Mouse (Mus musculus): ENCODE data around the gene Rgs10. TPM values are rescaled to one million over a fixed set of nuclear protein-coding genes. Genes with fewer than 3 reads are reported as not detected.
"Not testable (repeated sequence)": the region's sequence is repeated elsewhere in the genome, so short reads cannot be mapped to it uniquely, and the experiment has no call there.

Gene Rgs10
- polyA plus RNA-seq, 1 experiment from 2014 or later: 32.3 TPM

DNA sequence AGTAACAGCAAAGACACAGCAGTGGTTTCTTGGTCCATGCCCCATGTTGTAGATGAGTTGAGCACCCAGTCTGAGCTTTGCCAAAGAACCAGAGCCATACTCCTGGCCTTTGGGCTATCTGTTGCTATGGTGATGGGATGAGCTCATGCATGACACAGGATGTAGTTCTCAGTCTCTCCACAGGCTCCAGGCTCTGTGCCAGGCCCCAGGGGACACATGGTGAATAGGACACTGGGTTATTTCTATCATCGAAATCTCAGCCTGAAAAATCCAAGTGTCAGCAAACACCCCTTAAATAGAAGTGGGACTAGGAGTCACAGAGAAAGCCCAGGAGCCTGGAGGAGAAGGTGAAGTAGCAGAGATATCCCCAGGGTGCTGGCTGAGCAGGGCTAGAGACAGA, 70.0 kb downstream of the Rgs10 start:
- TF ChIP-seq EP300 (IDR thresholded peaks at IDR 0.05; ENCODE audit: low read depth): no peak
- TF ChIP-seq CTCF (IDR thresholded peaks at IDR 0.05; ENCODE audit: low read depth): 0 out of 2 replicates have a peak, but pooled peaks have one; percentile 1
- Histone ChIP-seq H3K9me3 (ENCODE audit: low read length) (no peaks in the 10 kb centered on the region), H3K4me3 (ENCODE audit: low read depth, low read length) (no peak overlapping the region), H3K27ac (ENCODE audit: low read depth) (no peak overlapping the region), H3K9ac (replicated peaks) (no peak overlapping the region), H3K4me2 (ENCODE audit: low read depth, low read length) (no peak overlapping the region), H3K36me3 (replicated peaks; ENCODE audit: insufficient read depth, low read length) (no peaks in the 10 kb centered on the region), H3K4me1 (ENCODE audit: insufficient read depth) (no peaks in the 10 kb centered on the region), H3K27me3 (ENCODE audit: insufficient read depth, low read length) (no peaks in the 10 kb centered on the region)
- peak; percentile 32 for DNase-seq
- 45% methylated on average over 1 of the region's 1 CpGs for WGBS (ENCODE audit: insufficient replicate concordance)
- ATAC-seq: peak; percentile 50; the same call in 1 of the 2 replicates

DNA sequence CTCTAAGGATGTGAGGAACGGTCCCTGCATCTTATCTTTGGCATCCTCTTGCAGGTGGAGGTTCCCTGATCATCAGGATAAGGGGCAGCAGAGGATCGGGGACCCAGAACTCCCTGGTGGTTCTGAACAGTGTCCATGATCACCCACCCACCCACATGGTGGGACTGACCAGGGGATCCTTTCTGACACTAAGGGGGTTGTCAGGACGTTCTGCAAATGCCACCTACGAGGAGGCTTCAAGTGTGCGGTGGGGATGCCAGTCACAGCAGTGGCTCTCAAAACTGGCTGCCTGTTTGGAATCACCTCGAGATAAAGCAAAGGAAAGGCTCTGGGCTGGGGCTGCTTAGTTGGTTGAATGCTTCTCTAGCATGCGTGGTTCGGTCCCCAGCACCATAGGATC, 71.6 kb downstream of the Rgs10 start:
- Histone ChIP-seq H3K9ac (replicated peaks) (no peak overlapping the region), H3K4me3 (ENCODE audit: low read depth, low read length) (no peak overlapping the region), H3K4me1 (ENCODE audit: insufficient read depth) (no peaks in the 10 kb centered on the region), H3K9me3 (ENCODE audit: low read length) (no peaks in the 10 kb centered on the region), H3K4me2 (ENCODE audit: low read depth, low read length) (no peak overlapping the region), H3K27me3 (ENCODE audit: insufficient read depth, low read length) (no peaks in the 10 kb centered on the region), H3K27ac (ENCODE audit: low read depth) (no peak overlapping the region), H3K36me3 (replicated peaks; ENCODE audit: insufficient read depth, low read length) (no peaks in the 10 kb centered on the region)
- TF ChIP-seq CTCF (IDR thresholded peaks at IDR 0.05; ENCODE audit: low read depth) (no peak), EP300 (IDR thresholded peaks at IDR 0.05; ENCODE audit: low read depth) (no peak)
- WGBS (ENCODE audit: insufficient replicate concordance): 63% methylated on average over 8 of the region's 8 CpGs
- ATAC-seq (no peak), DNase-seq (no peak)

DNA sequence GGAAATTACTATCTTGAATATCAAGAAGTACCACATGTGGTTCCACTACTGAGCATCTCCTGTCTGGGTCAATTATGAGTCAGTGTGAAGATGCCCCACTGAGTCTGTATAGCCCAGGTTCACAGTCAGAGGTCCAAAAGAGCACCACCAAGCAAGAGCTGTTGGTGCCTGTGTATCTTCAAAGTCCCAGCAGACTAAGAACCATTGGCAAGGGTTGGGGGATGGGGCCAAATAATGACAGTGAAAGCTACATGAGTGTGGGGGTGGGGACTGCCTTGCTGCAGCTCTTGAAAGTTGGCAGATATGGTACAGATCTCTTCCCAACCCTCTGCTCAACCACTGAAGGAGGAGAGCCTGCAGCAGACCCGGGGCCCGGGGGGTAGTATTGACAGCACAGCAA, 72.0 kb downstream of the Rgs10 start:
- Histone ChIP-seq H3K36me3 (replicated peaks; ENCODE audit: insufficient read depth, low read length) (no peaks in the 10 kb centered on the region), H3K9ac (replicated peaks) (no peak overlapping the region), H3K4me2 (ENCODE audit: low read depth, low read length) (no peak overlapping the region), H3K4me3 (ENCODE audit: low read depth, low read length) (no peak overlapping the region), H3K27me3 (ENCODE audit: insufficient read depth, low read length) (no peaks in the 10 kb centered on the region), H3K9me3 (ENCODE audit: low read length) (no peaks in the 10 kb centered on the region), H3K27ac (ENCODE audit: low read depth) (no peak overlapping the region), H3K4me1 (ENCODE audit: insufficient read depth) (no peaks in the 10 kb centered on the region)
- ATAC-seq: no peak
- 71% methylated on average over 2 of the region's 2 CpGs for whole genome bisulfite sequencing (ENCODE audit: insufficient replicate concordance)
- no peak for TF ChIP-seq EP300 (IDR thresholded peaks at IDR 0.05; ENCODE audit: low read depth)
- no peak for TF ChIP-seq CTCF (IDR thresholded peaks at IDR 0.05; ENCODE audit: low read depth)
- no peak for DNase-seq

DNA sequence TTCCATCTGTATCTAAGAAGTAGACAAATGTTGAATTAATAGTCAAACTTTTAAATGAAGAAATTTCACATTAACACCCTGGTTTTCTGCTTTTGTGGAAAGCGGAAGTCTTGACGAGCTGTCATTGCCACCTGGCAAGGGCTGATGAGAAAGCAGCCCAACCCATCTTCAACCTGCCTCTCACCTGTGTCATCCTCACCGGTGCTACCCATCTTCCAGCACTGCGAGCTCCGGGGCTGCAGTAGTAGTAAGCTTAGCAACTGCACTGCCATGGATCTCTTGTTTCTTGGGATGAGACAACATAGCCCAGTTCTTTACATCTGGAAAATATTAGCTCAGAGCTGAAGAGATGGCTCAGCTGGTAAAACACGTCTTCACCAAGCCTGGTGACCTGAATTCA, 72.9 kb downstream of the Rgs10 start:
- H3K9ac ChIP-seq (replicated peaks): no peak overlapping the region
- H3K4me1 ChIP-seq (ENCODE audit: insufficient read depth): no peaks in the 10 kb centered on the region
- 73% methylated on average over 6 of the region's 6 CpGs for WGBS (ENCODE audit: insufficient replicate concordance)
- H3K27ac ChIP-seq (ENCODE audit: low read depth): no peak overlapping the region
- H3K36me3 ChIP-seq (replicated peaks; ENCODE audit: insufficient read depth, low read length): no peaks in the 10 kb centered on the region
- TF ChIP-seq EP300 (IDR thresholded peaks at IDR 0.05; ENCODE audit: low read depth) (no peak), CTCF (IDR thresholded peaks at IDR 0.05; ENCODE audit: low read depth) (no peak)
- no peak overlapping the region for H3K4me2 ChIP-seq (ENCODE audit: low read depth, low read length)
- no peaks in the 10 kb centered on the region for H3K27me3 ChIP-seq (ENCODE audit: insufficient read depth, low read length)
- ATAC-seq: no peak
- H3K9me3 ChIP-seq (ENCODE audit: low read length): no peaks in the 10 kb centered on the region
- no peak for DNase-seq
- H3K4me3 ChIP-seq (ENCODE audit: low read depth, low read length): no peak overlapping the region

DNA sequence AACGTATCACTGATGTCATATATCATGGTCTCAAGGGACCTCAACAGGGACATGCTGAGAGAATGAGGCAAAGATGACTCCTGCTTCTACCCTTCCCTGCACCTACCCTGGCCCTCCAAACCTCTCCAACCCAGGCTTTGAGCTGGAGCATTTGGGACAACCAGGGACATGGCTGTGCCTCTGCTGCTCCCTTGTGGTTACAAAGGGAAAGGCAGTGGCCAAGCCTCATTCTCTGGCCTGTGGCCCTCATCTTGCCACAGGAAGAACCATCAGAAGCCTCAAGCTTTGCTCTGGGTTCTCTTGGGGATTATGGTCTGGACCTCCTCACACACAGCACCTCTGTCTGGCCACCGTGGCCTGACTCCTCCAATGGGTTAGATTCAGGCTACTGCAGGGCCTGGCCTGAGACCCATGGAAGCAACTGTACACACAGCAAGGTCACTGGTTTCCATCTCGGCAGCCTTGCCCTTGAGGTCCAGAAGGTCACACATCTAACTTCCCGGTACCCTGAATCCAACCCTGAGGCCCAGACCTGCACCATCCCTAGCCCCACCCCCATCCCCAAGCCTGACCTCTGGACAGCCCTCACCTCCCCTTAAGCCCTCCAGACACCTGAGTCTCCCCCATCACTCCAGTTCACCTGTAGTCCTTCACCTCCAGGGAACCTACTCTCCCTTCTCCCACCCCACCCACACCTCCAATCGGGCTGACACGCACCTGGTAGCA, 73.5 kb downstream of the Rgs10 start:
- Histone ChIP-seq H3K4me2 (ENCODE audit: low read depth, low read length) (no peak overlapping the region), H3K36me3 (replicated peaks; ENCODE audit: insufficient read depth, low read length) (no peaks in the 10 kb centered on the region), H3K9ac (replicated peaks) (no peak overlapping the region), H3K4me1 (ENCODE audit: insufficient read depth) (no peaks in the 10 kb centered on the region), H3K4me3 (ENCODE audit: low read depth, low read length) (no peak overlapping the region), H3K27me3 (ENCODE audit: insufficient read depth, low read length) (no peaks in the 10 kb centered on the region), H3K9me3 (ENCODE audit: low read length) (no peaks in the 10 kb centered on the region), H3K27ac (ENCODE audit: low read depth) (no peak overlapping the region)
- TF ChIP-seq CTCF (IDR thresholded peaks at IDR 0.05; ENCODE audit: low read depth) (peak; percentile 99), EP300 (IDR thresholded peaks at IDR 0.05; ENCODE audit: low read depth) (no peak)
- DNase-seq: peak; percentile 83
- 57% methylated on average over 6 of the region's 6 CpGs for WGBS (ENCODE audit: insufficient replicate concordance)
- ATAC-seq: peak; percentile 75

DNA sequence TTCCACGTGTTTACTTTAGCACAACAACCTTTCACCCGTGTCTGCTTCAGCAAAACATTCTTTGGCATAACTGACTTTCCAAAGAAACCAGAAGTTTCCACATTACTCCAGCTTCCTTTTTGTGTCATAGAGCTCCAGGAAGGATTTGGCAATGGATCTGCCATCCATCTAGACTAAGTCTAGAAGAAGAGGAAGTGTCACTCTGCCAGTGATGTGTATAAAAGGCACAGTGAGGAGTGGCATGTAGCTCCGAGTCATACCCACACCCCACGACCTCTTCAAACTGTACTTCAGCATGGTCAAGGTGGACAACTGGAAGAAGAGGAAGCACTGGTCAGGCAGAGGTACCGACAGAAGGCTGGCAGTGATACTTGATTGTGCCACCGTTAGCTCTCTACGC, 74.1 kb downstream of the Rgs10 start:
- H3K4me2 ChIP-seq (ENCODE audit: low read depth, low read length): no peak overlapping the region
- H3K27me3 ChIP-seq (ENCODE audit: insufficient read depth, low read length): no peaks in the 10 kb centered on the region
- no peak overlapping the region for H3K27ac ChIP-seq (ENCODE audit: low read depth)
- H3K4me1 ChIP-seq (ENCODE audit: insufficient read depth): no peaks in the 10 kb centered on the region
- TF ChIP-seq CTCF (IDR thresholded peaks at IDR 0.05; ENCODE audit: low read depth) (no peak), EP300 (IDR thresholded peaks at IDR 0.05; ENCODE audit: low read depth) (no peak)
- no peaks in the 10 kb centered on the region for H3K36me3 ChIP-seq (replicated peaks; ENCODE audit: insufficient read depth, low read length)
- ATAC-seq (peak; percentile 5; the same call in 1 of the 2 replicates), DNase-seq (no peak)
- WGBS (ENCODE audit: insufficient replicate concordance): 65% methylated on average over 7 of the region's 7 CpGs
- H3K4me3 ChIP-seq (ENCODE audit: low read depth, low read length): no peak overlapping the region
- H3K9me3 ChIP-seq (ENCODE audit: low read length): no peaks in the 10 kb centered on the region
- H3K9ac ChIP-seq (replicated peaks): no peak overlapping the region

DNA sequence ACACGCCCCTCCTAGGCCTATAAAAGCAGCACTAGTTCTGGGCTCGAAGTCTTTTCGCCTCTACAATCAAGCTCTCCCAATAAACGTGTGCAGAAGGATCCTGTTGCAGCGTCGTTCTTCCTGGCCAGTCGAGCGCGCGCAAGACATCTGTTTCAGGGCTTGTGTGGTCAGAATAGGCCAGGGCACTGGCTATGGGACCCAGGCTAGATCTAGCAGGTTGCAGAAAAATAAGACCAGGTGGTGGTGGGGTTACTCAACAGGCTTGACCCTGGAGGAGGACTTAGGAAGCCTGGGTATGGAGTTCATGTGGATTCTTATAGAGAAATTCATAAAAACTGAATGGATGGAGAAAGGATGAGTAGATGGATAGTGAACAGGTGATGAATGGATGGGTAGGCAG, 75.9 kb downstream of the Rgs10 start:
- H3K9ac ChIP-seq (replicated peaks); H3K27ac ChIP-seq (ENCODE audit: low read depth); H3K4me2 ChIP-seq (ENCODE audit: low read depth, low read length); DNase-seq; H3K27me3 ChIP-seq (ENCODE audit: insufficient read depth, low read length); H3K9me3 ChIP-seq (ENCODE audit: low read length); H3K36me3 ChIP-seq (replicated peaks; ENCODE audit: insufficient read depth, low read length); H3K4me3 ChIP-seq (ENCODE audit: low read depth, low read length); H3K4me1 ChIP-seq (ENCODE audit: insufficient read depth); ATAC-seq: not testable (repeated sequence)
- WGBS (ENCODE audit: insufficient replicate concordance): 89% methylated on average over 7 of the region's 10 CpGs

DNA sequence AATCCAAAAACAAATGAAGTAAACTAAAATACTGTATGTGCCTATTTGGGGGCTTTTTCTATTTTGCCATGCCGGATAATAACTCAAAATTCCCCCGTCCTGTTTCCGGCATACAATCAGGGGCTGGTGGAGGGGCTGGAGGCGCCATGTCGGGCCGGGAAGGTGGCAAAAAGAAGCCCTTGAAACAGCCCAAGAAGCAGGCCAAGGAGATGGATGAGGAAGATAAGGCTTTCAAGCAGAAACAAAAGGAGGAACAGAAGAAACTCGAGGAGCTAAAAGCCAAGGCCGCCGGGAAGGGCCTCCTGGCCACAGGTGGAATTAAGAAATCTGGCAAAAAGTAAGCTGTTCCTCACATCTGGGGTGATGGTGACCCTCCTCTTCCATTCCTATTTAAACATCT, 78.2 kb downstream of the Rgs10 start:
- not testable (repeated sequence) for ATAC-seq; H3K36me3 ChIP-seq (replicated peaks; ENCODE audit: insufficient read depth, low read length); H3K9ac ChIP-seq (replicated peaks); H3K4me2 ChIP-seq (ENCODE audit: low read depth, low read length); H3K27ac ChIP-seq (ENCODE audit: low read depth); DNase-seq; H3K27me3 ChIP-seq (ENCODE audit: insufficient read depth, low read length); H3K4me3 ChIP-seq (ENCODE audit: low read depth, low read length); H3K4me1 ChIP-seq (ENCODE audit: insufficient read depth); H3K9me3 ChIP-seq (ENCODE audit: low read length)
- 62% methylated on average over 8 of the region's 9 CpGs for WGBS (ENCODE audit: insufficient replicate concordance)
